Mouse (Mus musculus): ENCODE data around the gene Mrfap1.

Mrfap1 gene

GRCm38 (mm10) chr5:36796296-36797014 lies at the start of gene Mrfap1:
TSS of gene Mrfap1 (minus strand) at chr5:36796772.
- DNase-seq (ENCODE audit: low read depth, low spot score) = peak; percentile 91

GRCm38 (mm10) chr5:36844490-36844889 lies 47.9 kb upstream of the Mrfap1 start:
- no peak for DNase-seq (ENCODE audit: low read depth, low spot score)

GRCm38 (mm10) chr5:36841701-36842100 lies 45.1 kb upstream of the Mrfap1 start:
- no peak for DNase-seq (ENCODE audit: low read depth, low spot score)

- DNase-seq (ENCODE audit: low read depth, low spot score) = no peak
Measured at GRCm38 (mm10) chr5:36840092-36840491, 43.5 kb upstream of the Mrfap1 start.

- no peak for DNase-seq (ENCODE audit: low read depth, low spot score)
Measured at GRCm38 (mm10) chr5:36839602-36840001, 43.0 kb upstream of the Mrfap1 start.

- DNase-seq (ENCODE audit: low read depth, low spot score) = no peak
Measured at GRCm38 (mm10) chr5:36839032-36839431, 42.5 kb upstream of the Mrfap1 start.

- DNase-seq (ENCODE audit: low read depth, low spot score) = peak; percentile 57
Measured at GRCm38 (mm10) chr5:36835933-36836332, 39.4 kb upstream of the Mrfap1 start.

- DNase-seq (ENCODE audit: low read depth, low spot score) = no peak
Measured at GRCm38 (mm10) chr5:36831272-36831671, 34.7 kb upstream of the Mrfap1 start.

GRCm38 (mm10) chr5:36829913-36830879 lies 33.6 kb upstream of the Mrfap1 start, which contains the start of gene Man2b2:
TSS of gene Man2b2 (minus strand) at chr5:36830653.
- peak; percentile 83 for DNase-seq (ENCODE audit: low read depth, low spot score)

GRCm38 (mm10) chr5:36829098-36829497 lies 32.5 kb upstream of the Mrfap1 start:
- DNase-seq (ENCODE audit: low read depth, low spot score) = no peak

GRCm38 (mm10) chr5:36822907-36823306 lies 26.3 kb upstream of the Mrfap1 start:
- DNase-seq (ENCODE audit: low read depth, low spot score) = no peak

- peak; percentile 34 for DNase-seq (ENCODE audit: low read depth, low spot score)
Measured at GRCm38 (mm10) chr5:36820142-36820541, 23.6 kb upstream of the Mrfap1 start.

- no peak for DNase-seq (ENCODE audit: low read depth, low spot score)
Measured at GRCm38 (mm10) chr5:36819742-36820141, 23.2 kb upstream of the Mrfap1 start.

GRCm38 (mm10) chr5:36817738-36818137 lies 21.2 kb upstream of the Mrfap1 start:
- DNase-seq (ENCODE audit: low read depth, low spot score) = no peak

GRCm38 (mm10) chr5:36814554-36814953 lies 18.0 kb upstream of the Mrfap1 start:
- DNase-seq (ENCODE audit: low read depth, low spot score) = no peak

GRCm38 (mm10) chr5:36811413-36811812 lies 14.8 kb upstream of the Mrfap1 start:
- DNase-seq (ENCODE audit: low read depth, low spot score) = peak; percentile 70

GRCm38 (mm10) chr5:36810634-36811033 lies 14.1 kb upstream of the Mrfap1 start:
- DNase-seq (ENCODE audit: low read depth, low spot score) = no peak

GRCm38 (mm10) chr5:36809123-36809522 lies 12.6 kb upstream of the Mrfap1 start:
- DNase-seq (ENCODE audit: low read depth, low spot score) = no peak

- DNase-seq (ENCODE audit: low read depth, low spot score) = no peak
Measured at GRCm38 (mm10) chr5:36807106-36807505, 10.5 kb upstream of the Mrfap1 start.

- DNase-seq (ENCODE audit: low read depth, low spot score) = no peak
Measured at GRCm38 (mm10) chr5:36797291-36797690, 719 bp upstream of the Mrfap1 start.

- DNase-seq (ENCODE audit: low read depth, low spot score) = peak; percentile 28
Measured at GRCm38 (mm10) chr5:36795647-36796295, 801 bp downstream of the Mrfap1 start.

GRCm38 (mm10) chr5:36791861-36792260 lies 4.7 kb downstream of the Mrfap1 start:
- DNase-seq (ENCODE audit: low read depth, low spot score) = no peak
